Mouse (Mus musculus) lung, embryonic 14.5 days (tissue): ENCODE data around the gene Mrps10. TPM values are rescaled to one million over a fixed set of nuclear protein-coding genes. Genes with fewer than 3 reads are reported as not detected.
A peak's percentile ranks its signal among the peaks of the same experiment; 100 is the strongest.

Source experiments
- ATAC-seq: fragments of 200-750 bp; cut with Nextera tagmentation; 2 replicates; pipeline ENCODE4 v1.8.0; 2017; ENCODE audit warnings: mild to moderate bottlenecking, moderate TSS enrichment, moderate library complexity; ENCODE audit not compliant: insufficient read depth
- DNase-seq: peaks from one replicate; pipeline ENCODE4 v3.0.0-alpha.2; 2015
- H3K27ac ChIP-seq: fragments of 300-500 bp; sonication (generic); 2 replicates; pipeline ENCODE4 v1.5.1; 2014; ENCODE audit warnings: low read depth, mild to moderate bottlenecking, moderate library complexity
- H3K27me3 ChIP-seq: fragments of 300-500 bp; sonication (generic); 2 replicates; pipeline ENCODE4 v1.6.1; 2014; ENCODE audit warnings: low read length, control low read depth; ENCODE audit not compliant: insufficient read depth
- H3K36me3 ChIP-seq: fragments of 300-500 bp; sonication (generic); 2 replicates; pipeline ENCODE4 v1.6.1; 2014; ENCODE audit warnings: control low read depth; ENCODE audit not compliant: insufficient read depth
- H3K4me1 ChIP-seq: fragments of 300-500 bp; sonication (generic); 2 replicates; pipeline ENCODE4 v1.6.1; 2014; ENCODE audit warnings: antibody characterized with exemption, control low read depth; ENCODE audit not compliant: insufficient read depth
- H3K4me2 ChIP-seq: fragments of 300-500 bp; sonication (generic); 2 replicates; pipeline ENCODE4 v1.6.1; 2014; ENCODE audit warnings: mild to moderate bottlenecking
- H3K4me3 ChIP-seq: fragments of 300-500 bp; sonication (generic); 2 replicates; pipeline ENCODE4 v1.5.1; 2014; ENCODE audit warnings: low read depth, low read length
- H3K9ac ChIP-seq: fragments of 300-500 bp; sonication (generic); 2 replicates; pipeline ENCODE4 v1.6.1; 2014
- H3K9me3 ChIP-seq: fragments of 300-500 bp; sonication (generic); 2 replicates; pipeline ENCODE4 v1.6.1; 2016; ENCODE audit warnings: low read depth, low read length, control low read depth
- CTCF ChIP-seq: IDR thresholded peaks from 2 replicates; pipeline ENCODE4 v1.5.1; 2016; ENCODE audit warnings: antibody characterized with exemption, low read depth
- WGBS: fragments of 180-500 bp; shearing (Covaris S2); extraction: QIAGEN DNeasy Blood & Tissue Kit; methylation state at CpG from one replicate; pipeline ENCODE4 v1.1.7; 2014; 5-methylcytosine and 5-hydroxymethylcytosine counted together
- polyA plus RNA-seq: library from polyadenylated mRNA; unstranded; fragments of >200 nt; fragmentation: Nextera tagmentation; extraction: Ambion mirVana; gene quantifications from 2 replicates; pipeline ENCODE4 v1.2.1, GENCODE M21; 2014

Gene Mrps10
- polyA plus RNA-seq, 1 experiment from 2014 or later, result 84.1 TPM

GRCm38 (mm10) chr17:47424186-47424585, 55.5 kb downstream of the Mrps10 start:
- Histone ChIP-seq H3K4me3 (no peak overlapping the region), H3K36me3 (no peaks in the 10 kb centered on the region), H3K9me3 (no peaks in the 10 kb centered on the region), H3K4me1 (peaks cover 4% of the 10 kb centered on the region; the same call in 1 of the 2 replicates), H3K27me3 (no peaks in the 10 kb centered on the region), H3K4me2 (no peak overlapping the region), H3K27ac (no peak overlapping the region), H3K9ac (no peak overlapping the region)
- no peak for ATAC-seq
- 61% methylated on average over 6 of the region's 6 CpGs for WGBS
- TF ChIP-seq CTCF, result no peak
- peak; percentile 44 for DNase-seq

- Histone ChIP-seq H3K4me3 (no peak overlapping the region), H3K36me3 (no peaks in the 10 kb centered on the region), H3K4me1 (peaks cover 4% of the 10 kb centered on the region; the same call in 1 of the 2 replicates), H3K9ac (no peak overlapping the region), H3K4me2 (no peak overlapping the region), H3K27me3 (no peaks in the 10 kb centered on the region), H3K9me3 (no peaks in the 10 kb centered on the region), H3K27ac (no peak overlapping the region)
- peak; percentile 46 for TF ChIP-seq CTCF
- DNase-seq (no peak), ATAC-seq (no peak)
- WGBS, result 69% methylated on average over 6 of the region's 6 CpGs
These were observed 58.6 kb downstream of the Mrps10 start for GRCm38 (mm10) chr17:47427316-47427715.

GRCm38 (mm10) chr17:47428831-47429304, 60.2 kb downstream of the Mrps10 start:
- ATAC-seq, result peak; percentile 89
- Histone ChIP-seq H3K27me3 (no peaks in the 10 kb centered on the region), H3K27ac (no peak overlapping the region), H3K4me3 (no peak overlapping the region), H3K4me2 (peak overlapping the region; percentile 31; the same call in 1 of the 2 replicates), H3K36me3 (no peaks in the 10 kb centered on the region), H3K9ac (no peak overlapping the region), H3K4me1 (peaks cover 4% of the 10 kb centered on the region; the same call in 1 of the 2 replicates), H3K9me3 (no peaks in the 10 kb centered on the region)
- peak; percentile 90 for DNase-seq
- WGBS, result 2% methylated on average over 8 of the region's 8 CpGs
- TF ChIP-seq CTCF, result peak; percentile 73

- Histone ChIP-seq H3K27me3 (peaks cover under 1% of the 10 kb centered on the region; the same call in 1 of the 2 replicates), H3K27ac (no peak overlapping the region), H3K9me3 (no peaks in the 10 kb centered on the region), H3K36me3 (no peaks in the 10 kb centered on the region), H3K4me1 (peaks cover 4% of the 10 kb centered on the region; the same call in 1 of the 2 replicates), H3K9ac (no peak overlapping the region), H3K4me2 (no peak overlapping the region), H3K4me3 (no peak overlapping the region)
- 63% methylated on average over 5 of the region's 5 CpGs for WGBS
- TF ChIP-seq CTCF, result peak; percentile 48
- DNase-seq (peak; percentile 44), ATAC-seq (no peak)
These were observed 62.1 kb downstream of the Mrps10 start for GRCm38 (mm10) chr17:47430815-47431214.

Other genes with a start within 250 kb of the Mrps10 start
- gene Guca1b, start 16.5 kb downstream of the Mrps10 start, polyA plus RNA-seq, result 0.41 and 0.49 TPM in 2 replicates
- gene Guca1a, start 31.7 kb downstream of the Mrps10 start, polyA plus RNA-seq, result 1.6 and 1.7 TPM in 2 replicates
- 2.4 TPM in 2 replicates for gene AI661453, start 67.7 kb downstream of the Mrps10 start, polyA plus RNA-seq
- 0.13 TPM in 1 of 2 replicates, not detected in the other for gene 1700001C19Rik, start 68.5 kb downstream of the Mrps10 start, polyA plus RNA-seq
- gene Taf8, start 133.4 kb downstream of the Mrps10 start, polyA plus RNA-seq, result 22.1 and 26.8 TPM in 2 replicates
- gene Ccnd3, start 136.2 kb downstream of the Mrps10 start, polyA plus RNA-seq, result 289 and 308 TPM in 2 replicates
- 24.2 and 25.4 TPM in 2 replicates for gene Bysl, start 242.6 kb downstream of the Mrps10 start, polyA plus RNA-seq
- gene Med20, start 242.7 kb downstream of the Mrps10 start, polyA plus RNA-seq, result 45.5 and 49.2 TPM in 2 replicates
- 0.74 and 1.8 TPM in 2 replicates for gene Gm20517, start 242.7 kb downstream of the Mrps10 start, polyA plus RNA-seq